Mouse (Mus musculus): ENCODE results near the gene Gm10662.
"Not testable (repeated sequence)": the region's sequence is repeated elsewhere in the genome, so short reads cannot be mapped to it uniquely, and the experiment has no call there.

Gm10662 gene

DNA sequence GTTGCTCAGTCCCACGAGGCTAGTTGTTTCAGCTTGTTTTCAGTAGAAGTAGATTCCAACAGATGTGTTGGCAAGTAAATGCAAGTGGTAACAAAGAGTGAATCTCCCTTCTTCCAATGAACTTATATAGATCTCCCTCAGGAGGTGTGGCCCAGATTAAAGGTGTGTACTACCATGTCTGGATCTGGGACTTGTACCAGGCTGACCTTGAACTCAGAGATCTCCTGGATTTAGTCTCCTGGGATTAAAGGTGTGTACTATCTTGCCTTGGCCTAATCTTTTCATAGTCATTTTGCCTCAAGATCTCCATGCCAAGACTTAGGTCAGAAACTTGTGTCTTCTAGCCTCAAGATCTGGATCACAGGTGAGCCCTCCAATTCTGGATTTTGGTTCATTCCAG lies at the start of gene Gm10662:
Gene Gm10662 (minus strand): TSS at position 101 of the 400 bp plus-strand sequence.
- not testable (repeated sequence) for DNase-seq

- not testable (repeated sequence) for DNase-seq
Measured at GRCm38 (mm10) chr7:23163505-23163904, 19.2 kb upstream of the Gm10662 start.

Measured in thymus, postnatal 25 days (tissue).